Mouse (Mus musculus) gastrocnemius, postnatal 36 days (tissue): ENCODE results near the gene Alox5ap. TPM values are rescaled to one million over a fixed set of nuclear protein-coding genes. Genes with fewer than 3 reads are reported as not detected.

ENCODE experiments used
- DNase-seq, 2 experiments: peaks; one replicate each; pipeline ENCODE4 v3.0.0; 2022
- intact Hi-C: fragments of 180-260 bp; cut with DNase I; formaldehyde crosslinking; loops from one replicate; pipeline ENCODE4 v1.15.1; 2025
- total RNA-seq, 2 experiments: library from RNA; stranded (reverse); gene quantifications; 2 replicates each; pipeline ENCODE4 v1.2.3; 2021

Alox5ap gene
- total RNA-seq, 2 experiments from 2014 or later = 5.0 to 6.5 TPM

GRCm38 (mm10) chr5:149257518-149258281, 6.9 kb upstream of the Alox5ap start:
- intact Hi-C loops = no loop called here

GRCm38 (mm10) chr5:149259093-149259492, 5.5 kb upstream of the Alox5ap start:
- intact Hi-C loops = no loop called here
- peak in 1 of 2 experiments; percentile 27 for DNase-seq

More at GRCm38 (mm10) chr5:149257518-149258281, 6.9 kb upstream of the Alox5ap start:
- no peak for DNase-seq

GRCm38 (mm10) chr5:149261449-149261848, 3.1 kb upstream of the Alox5ap start:
- DNase-seq = no peak
- intact Hi-C loops = no loop called here

GRCm38 (mm10) chr5:149261866-149262265, 2.7 kb upstream of the Alox5ap start:
- intact Hi-C loops = no loop called here
- DNase-seq = no peak

GRCm38 (mm10) chr5:149264878-149265279, 312 bp downstream of the Alox5ap start:
- intact Hi-C loops = no loop called here
- no peak for DNase-seq

GRCm38 (mm10) chr5:149266761-149267221, 2.2 kb downstream of the Alox5ap start:
- no peak for DNase-seq

GRCm38 (mm10) chr5:149267493-149267892, 2.9 kb downstream of the Alox5ap start:
- intact Hi-C loops = no loop called here
- DNase-seq = no peak

More at GRCm38 (mm10) chr5:149266761-149267221, 2.2 kb downstream of the Alox5ap start:
- intact Hi-C loops = no loop called here

- no peak for DNase-seq
- intact Hi-C loops = loop anchor here (5.0 kb wide), 1 partner anchor 204 kb away; no protein-coding TSS in a partner anchor
These were observed 6.7 kb downstream of the Alox5ap start for GRCm38 (mm10) chr5:149271291-149271690.

- intact Hi-C loops = loop anchor here (5.0 kb wide), 1 partner anchor 205 kb away; no protein-coding TSS in a partner anchor
- no peak for DNase-seq
These were observed 8.0 kb downstream of the Alox5ap start for GRCm38 (mm10) chr5:149272535-149272934.

- intact Hi-C loops = loop anchor here (5.0 kb wide), 1 partner anchor 207 kb away; no protein-coding TSS in a partner anchor
- no peak for DNase-seq
These were observed 10.0 kb downstream of the Alox5ap start for GRCm38 (mm10) chr5:149274390-149275104.

GRCm38 (mm10) chr5:149275105-149275494, 10.5 kb downstream of the Alox5ap start:
- intact Hi-C loops = no loop called here
- DNase-seq = no peak

GRCm38 (mm10) chr5:149277529-149277928, 13.0 kb downstream of the Alox5ap start:
- DNase-seq = no peak
- intact Hi-C loops = no loop called here

- intact Hi-C loops = no loop called here
- DNase-seq = peak in 1 of 2 experiments; percentile 28
These were observed 14.8 kb downstream of the Alox5ap start for GRCm38 (mm10) chr5:149279273-149279844.

GRCm38 (mm10) chr5:149283009-149283408, 18.4 kb downstream of the Alox5ap start:
- DNase-seq = no peak
- intact Hi-C loops = no loop called here

GRCm38 (mm10) chr5:149283821-149284220, 19.3 kb downstream of the Alox5ap start:
- DNase-seq = no peak
- intact Hi-C loops = no loop called here

GRCm38 (mm10) chr5:149286021-149286420, 21.5 kb downstream of the Alox5ap start:
- intact Hi-C loops = no loop called here
- no peak for DNase-seq

GRCm38 (mm10) chr5:149287148-149288038, 22.8 kb downstream of the Alox5ap start:
- intact Hi-C loops = no loop called here
- no peak for DNase-seq

GRCm38 (mm10) chr5:149291266-149291665, 26.7 kb downstream of the Alox5ap start:
- intact Hi-C loops = no loop called here
- DNase-seq = no peak

- intact Hi-C loops = no loop called here
- DNase-seq = no peak
These were observed 28.5 kb downstream of the Alox5ap start for GRCm38 (mm10) chr5:149293071-149293470.

- DNase-seq = no peak
- intact Hi-C loops = no loop called here
These were observed 32.2 kb downstream of the Alox5ap start for GRCm38 (mm10) chr5:149296808-149297207.
